Mouse (Mus musculus): ENCODE data around the gene Plscr2. TPM values are rescaled to one million over a fixed set of nuclear protein-coding genes. Genes with fewer than 3 reads are reported as not detected.

The Plscr2 gene
- 0.54 and 0.61 TPM in 2 replicates for polyA plus RNA-seq (2012; rRNA removed)

DNA sequence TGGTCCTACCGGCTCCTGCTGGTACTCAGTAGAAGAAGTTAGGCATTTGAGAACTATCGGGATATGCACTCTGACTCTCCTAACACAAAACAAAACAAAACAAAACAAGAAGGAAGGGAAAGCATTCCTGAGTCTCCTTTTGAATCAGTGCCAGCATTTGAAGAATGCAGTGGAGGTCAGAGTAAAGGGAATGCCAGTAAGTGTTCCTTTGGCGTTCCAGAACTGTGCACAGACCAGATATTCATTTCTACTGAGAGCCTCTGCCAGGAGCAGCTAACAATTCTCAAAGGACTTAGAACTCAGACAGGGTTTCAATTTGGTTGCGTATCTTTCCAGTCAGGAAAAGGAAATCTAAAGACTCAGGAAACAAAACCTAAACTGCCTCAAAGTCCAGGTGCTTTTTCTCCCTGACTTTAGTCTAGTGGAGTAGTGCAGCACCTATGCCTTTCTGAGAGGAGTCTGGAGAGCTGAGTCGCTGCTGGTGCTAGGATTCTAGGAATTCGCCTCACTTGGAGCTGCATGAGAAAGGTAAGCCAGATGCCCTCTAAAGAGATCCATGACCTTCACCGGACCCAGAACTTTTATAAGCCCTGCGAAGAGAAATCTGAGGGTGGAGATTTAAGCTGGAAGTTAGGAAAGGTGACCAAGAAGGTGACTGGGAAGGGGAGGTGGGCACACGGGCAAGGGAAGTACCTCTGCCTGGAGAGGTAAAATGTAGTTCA lies at the start of gene Plscr2:
Gene Plscr2 (plus strand): TSS at position 117 of the 722 bp plus-strand sequence.

DNA sequence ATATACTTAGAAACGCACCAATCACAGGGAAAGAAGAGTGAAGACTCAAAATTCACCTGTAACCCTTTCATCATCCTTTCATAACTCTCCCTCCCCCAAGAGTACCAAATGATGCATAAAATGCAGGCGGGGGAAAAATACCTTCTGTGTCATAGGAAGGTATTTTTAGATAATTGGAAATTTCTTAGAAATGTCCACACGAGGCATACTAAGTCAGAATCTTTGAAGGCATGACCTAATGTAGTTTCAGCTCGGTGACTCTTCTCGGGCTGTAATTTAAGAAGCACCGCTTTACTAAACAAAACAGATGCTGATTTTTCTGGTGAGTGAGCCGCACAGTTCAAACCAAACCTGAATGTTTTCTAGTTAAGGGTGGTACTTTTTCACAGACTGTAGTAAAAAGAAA lies 26.0 kb upstream of the Plscr2 start, which contains the start of gene Plscr1:
Gene Plscr1 (plus strand): TSS at position 304 of the 406 bp plus-strand sequence.

DNA sequence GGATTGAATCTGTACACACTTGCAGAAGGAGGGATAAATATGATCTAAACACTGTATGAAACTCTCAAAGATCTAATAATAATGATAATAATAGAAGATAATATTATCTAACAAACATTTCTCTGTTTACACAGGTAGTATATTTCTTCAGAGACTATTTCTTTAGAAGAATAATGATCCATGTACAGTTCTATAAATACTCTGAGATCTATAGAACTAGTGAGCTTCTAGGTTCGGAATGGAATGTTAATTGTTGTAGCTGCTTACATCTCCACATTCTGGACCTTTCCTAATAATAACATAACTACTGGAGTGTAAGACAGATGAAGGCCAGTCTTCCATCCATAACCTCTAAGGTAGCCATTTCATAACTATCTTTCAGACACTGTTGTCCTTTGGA lies 33.7 kb downstream of the Plscr2 start, which contains the start of gene 1700057G04Rik:
Gene 1700057G04Rik (plus strand): TSS at position 301 of the 400 bp plus-strand sequence.

Other genes starting within 250 kb of the Plscr2 start
- gene Plscr5, start 82.7 kb upstream of the Plscr2 start, polyA plus RNA-seq (2012; rRNA removed) = 0.05 TPM in 1 of 2 replicates, not detected in the other
- gene Plscr1, start 25.9 kb upstream of the Plscr2 start, polyA plus RNA-seq (2012; rRNA removed) = 18.4 and 19.8 TPM in 2 replicates
- not detected in 2 replicates for gene 1700057G04Rik, start 33.8 kb downstream of the Plscr2 start, polyA plus RNA-seq (2012; rRNA removed)
- 0.61 and 1.9 TPM in 2 replicates for gene Plscr4, start 181.8 kb downstream of the Plscr2 start, polyA plus RNA-seq (2012; rRNA removed)